Mouse (Mus musculus): ENCODE measurements at regions not wholly inside any gene's neighbourhood (a gene's known extent, or its start where the extent isn't known, plus 50 kb on each side); places are given as distances from the start of the nearest gene placed in this dataset.

DNA sequence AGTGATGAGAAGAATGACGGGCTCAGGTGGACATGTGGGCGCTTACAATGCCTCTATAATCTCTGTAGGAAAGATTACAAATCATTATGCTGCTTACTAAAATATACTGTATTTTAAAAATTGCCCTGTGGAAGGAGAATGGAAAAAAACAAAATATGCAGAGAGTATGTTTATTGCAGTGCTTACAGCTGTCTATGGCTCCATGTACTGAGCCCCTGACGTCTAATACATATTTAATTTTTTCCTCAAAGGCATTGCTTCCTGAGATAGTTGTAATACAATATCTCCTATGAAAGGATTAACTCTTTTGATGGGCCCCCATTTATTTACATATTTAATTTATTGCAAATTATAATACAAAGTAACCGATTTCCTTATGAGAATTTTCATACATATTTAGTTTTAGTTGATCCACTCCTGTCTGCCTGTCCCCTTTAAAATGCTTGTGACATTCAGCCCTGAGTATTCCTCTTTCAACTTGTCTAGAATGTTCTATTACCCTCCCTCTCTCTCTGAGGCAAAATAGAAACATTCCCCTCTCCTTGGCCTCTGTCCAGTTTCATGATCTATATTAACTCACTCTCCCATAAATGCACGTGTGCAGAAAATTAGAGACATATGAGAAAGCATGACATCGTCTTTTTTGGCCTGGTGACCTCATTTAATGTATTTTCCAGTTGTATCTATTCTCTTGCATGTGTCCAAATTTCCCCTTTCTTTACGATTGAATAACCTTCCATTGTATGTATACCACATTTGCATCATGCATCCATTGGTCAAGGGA lies 273.1 kb upstream of the Mmadhc start:
- no peak overlapping the region for H3K4me3 ChIP-seq (replicated peaks)
- H3K9me3 ChIP-seq = no peaks in the 10 kb centered on the region
- H3K27me3 ChIP-seq = no peaks in the 10 kb centered on the region
- H3K4me2 ChIP-seq (replicated peaks) = no peak overlapping the region
- no peaks in the 10 kb centered on the region for H3K36me3 ChIP-seq
- 0 out of 2 replicates have a peak overlapping the region, but pooled peaks have one; percentile 27 for H3K27ac ChIP-seq
- peaks cover 12% of the 10 kb centered on the region for H3K4me1 ChIP-seq (replicated peaks)
- H3K9ac ChIP-seq (replicated peaks) = no peak overlapping the region
- no peak; the same call in 1 of the 2 replicates for ATAC-seq
- 75% methylated on average over 7 of the region's 7 CpGs for WGBS

DNA sequence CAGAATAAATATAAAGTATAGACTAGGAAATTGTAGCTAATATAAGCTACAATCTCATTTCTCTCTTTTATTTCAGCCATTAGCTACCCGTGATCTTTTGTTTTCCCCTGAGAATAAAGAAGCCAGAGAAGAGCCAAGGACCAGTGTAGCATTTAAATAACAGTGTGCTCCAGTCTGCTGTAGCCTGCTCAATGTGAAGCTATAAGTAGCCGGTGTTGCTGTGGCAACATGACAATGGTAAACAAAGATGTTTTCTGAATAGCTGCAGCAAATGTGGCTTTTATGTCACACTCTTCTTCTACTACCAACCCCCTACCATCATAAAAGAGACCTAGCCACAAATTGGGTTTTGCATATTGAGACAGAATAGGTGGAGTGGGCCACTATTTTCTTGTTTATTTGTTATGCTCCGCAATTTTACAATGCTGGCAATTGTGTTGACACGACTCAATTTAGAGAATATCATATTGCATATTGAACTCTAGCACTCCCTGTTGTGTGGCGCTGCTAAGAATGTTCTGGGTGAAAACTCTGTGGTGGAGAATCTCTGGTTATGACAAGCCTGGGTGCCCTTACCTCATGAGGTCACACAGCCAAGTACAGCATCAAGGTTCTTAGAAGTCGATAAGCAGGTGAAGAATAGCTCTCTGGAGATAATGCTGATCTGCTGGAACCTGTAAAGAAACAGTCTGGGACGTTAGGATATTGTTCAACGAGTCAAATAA lies 272.3 kb upstream of the Mmadhc start:
- Histone ChIP-seq H3K9ac (replicated peaks) (no peak overlapping the region), H3K9me3 (no peaks in the 10 kb centered on the region), H3K4me2 (replicated peaks) (no peak overlapping the region), H3K27ac (0 out of 2 replicates have a peak overlapping the region, but pooled peaks have one; percentile 27), H3K4me1 (replicated peaks) (peaks cover 12% of the 10 kb centered on the region), H3K4me3 (replicated peaks) (no peak overlapping the region), H3K36me3 (no peaks in the 10 kb centered on the region), H3K27me3 (no peaks in the 10 kb centered on the region)
- 50% methylated on average over 8 of the region's 8 CpGs for WGBS
- peak; percentile 93 for ATAC-seq

DNA sequence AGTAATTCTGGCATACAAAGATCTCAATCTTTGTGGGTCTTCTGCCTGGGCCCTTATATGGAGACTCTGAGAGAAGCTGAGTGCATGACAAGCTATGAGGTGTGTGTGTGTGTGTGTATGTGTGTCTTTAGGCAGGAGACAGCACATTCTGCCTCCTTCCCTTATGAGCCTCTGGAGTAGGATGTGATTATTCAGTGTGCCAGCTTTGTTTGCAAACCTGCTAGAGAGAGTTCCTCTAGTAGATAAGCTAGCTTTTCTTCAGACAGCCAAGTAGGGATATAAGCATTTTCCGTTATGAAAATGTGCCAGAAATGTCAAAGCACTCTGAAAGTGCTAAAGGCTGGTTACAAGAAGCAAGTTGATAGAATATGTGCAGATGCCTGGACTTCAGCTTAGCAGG lies 270.9 kb upstream of the Mmadhc start:
- no peak for ATAC-seq

DNA sequence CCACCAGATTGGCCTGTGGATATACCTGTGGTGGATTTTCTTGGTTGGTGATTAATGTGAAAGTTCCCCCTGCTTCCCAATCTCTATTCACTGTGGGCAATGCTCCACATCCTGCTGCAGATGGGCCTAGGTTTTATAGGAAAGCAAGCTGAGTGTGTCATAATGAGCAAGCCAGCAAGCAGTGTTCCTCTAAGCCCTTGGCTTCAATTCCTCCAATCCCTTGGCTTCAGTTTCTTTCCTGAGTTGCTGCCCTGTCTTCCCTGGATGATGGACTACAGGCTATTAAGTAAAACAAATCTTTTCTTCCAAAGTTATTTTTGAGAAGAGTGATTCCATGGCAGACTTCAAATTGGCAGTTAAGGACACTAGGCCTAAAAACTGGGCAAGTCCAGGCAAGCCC lies 257.4 kb upstream of the Mmadhc start:
- Histone ChIP-seq H3K27me3 (no peaks in the 10 kb centered on the region), H3K9me3 (no peaks in the 10 kb centered on the region), H3K27ac (0 out of 2 replicates have a peak overlapping the region, but pooled peaks have one; percentile 22), H3K36me3 (no peaks in the 10 kb centered on the region), H3K9ac (replicated peaks) (no peak overlapping the region), H3K4me3 (replicated peaks) (no peak overlapping the region), H3K4me1 (replicated peaks) (peaks cover 5% of the 10 kb centered on the region; the same call in 1 of the 2 replicates), H3K4me2 (replicated peaks) (no peak overlapping the region)
- no peak for ATAC-seq

More for the DNA sequence above, 270.9 kb upstream of the Mmadhc start:
- no peaks in the 10 kb centered on the region for H3K9me3 ChIP-seq
- peaks cover 12% of the 10 kb centered on the region for H3K4me1 ChIP-seq (replicated peaks)
- WGBS = 87% methylated on average over 1 of the region's 1 CpGs
- H3K4me3 ChIP-seq (replicated peaks) = no peak overlapping the region
- H3K4me2 ChIP-seq (replicated peaks) = no peak overlapping the region
- H3K27ac ChIP-seq = no peak overlapping the region
- H3K36me3 ChIP-seq = no peaks in the 10 kb centered on the region
- H3K9ac ChIP-seq (replicated peaks) = no peak overlapping the region
- H3K27me3 ChIP-seq = no peaks in the 10 kb centered on the region

DNA sequence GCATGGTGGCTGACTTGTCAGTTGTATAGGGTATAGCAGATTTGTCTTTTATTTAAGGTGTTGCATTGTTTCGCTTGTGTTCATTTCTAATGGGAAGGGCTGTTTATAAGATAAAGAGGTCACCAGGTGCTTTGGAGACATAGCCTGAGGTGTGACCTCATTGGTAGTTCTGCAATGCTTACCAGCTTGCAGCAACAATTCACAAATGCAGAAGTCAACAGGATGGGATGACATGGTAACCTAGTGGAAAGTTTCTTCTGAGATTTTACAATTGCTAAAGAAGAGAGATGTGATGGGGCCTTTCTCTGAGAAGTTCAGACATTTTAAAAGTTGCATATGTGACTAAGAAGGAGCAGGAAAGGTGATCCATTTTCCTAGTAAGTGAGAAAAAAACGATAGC lies 255.8 kb upstream of the Mmadhc start:
- 92% methylated on average over 2 of the region's 2 CpGs for WGBS
- no peak overlapping the region for H3K4me3 ChIP-seq (replicated peaks)
- no peak overlapping the region for H3K4me2 ChIP-seq (replicated peaks)
- no peak overlapping the region for H3K27ac ChIP-seq
- no peak for ATAC-seq
- H3K9me3 ChIP-seq = no peaks in the 10 kb centered on the region
- H3K9ac ChIP-seq (replicated peaks) = no peak overlapping the region
- no peaks in the 10 kb centered on the region for H3K36me3 ChIP-seq
- H3K4me1 ChIP-seq (replicated peaks) = 0 out of 2 replicates have a peak, but pooled peaks cover 5% of the 10 kb centered on the region
- no peaks in the 10 kb centered on the region for H3K27me3 ChIP-seq

DNA sequence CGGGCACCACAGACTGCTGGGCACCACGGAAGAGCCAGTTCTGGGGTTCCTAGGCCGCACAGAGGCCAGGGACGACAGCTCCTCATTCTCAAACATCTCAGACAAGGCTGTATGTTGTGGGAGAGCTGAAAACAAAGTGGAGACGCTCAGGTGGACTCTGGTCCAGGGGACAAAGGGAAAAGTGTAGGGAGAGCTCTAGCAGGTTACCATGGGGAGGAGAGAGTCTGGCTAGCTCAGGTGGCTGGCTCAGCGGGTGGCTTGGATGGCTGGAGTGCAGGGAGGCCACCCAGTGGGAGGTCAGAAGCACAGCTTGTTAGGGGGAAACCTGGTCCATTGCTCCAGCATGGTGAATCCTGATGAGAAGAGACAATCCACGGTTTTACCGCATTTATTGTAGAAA lies 253.3 kb upstream of the Mmadhc start:
- 0 out of 2 replicates have a peak, but pooled peaks cover 5% of the 10 kb centered on the region for H3K4me1 ChIP-seq (replicated peaks)
- no peaks in the 10 kb centered on the region for H3K36me3 ChIP-seq
- H3K4me2 ChIP-seq (replicated peaks) = no peak overlapping the region
- H3K9me3 ChIP-seq = no peaks in the 10 kb centered on the region
- no peak overlapping the region for H3K27ac ChIP-seq
- no peak overlapping the region for H3K4me3 ChIP-seq (replicated peaks)
- no peak overlapping the region for H3K9ac ChIP-seq (replicated peaks)
- WGBS = 70% methylated on average over 8 of the region's 8 CpGs
- ATAC-seq = no peak
- H3K27me3 ChIP-seq = no peaks in the 10 kb centered on the region

DNA sequence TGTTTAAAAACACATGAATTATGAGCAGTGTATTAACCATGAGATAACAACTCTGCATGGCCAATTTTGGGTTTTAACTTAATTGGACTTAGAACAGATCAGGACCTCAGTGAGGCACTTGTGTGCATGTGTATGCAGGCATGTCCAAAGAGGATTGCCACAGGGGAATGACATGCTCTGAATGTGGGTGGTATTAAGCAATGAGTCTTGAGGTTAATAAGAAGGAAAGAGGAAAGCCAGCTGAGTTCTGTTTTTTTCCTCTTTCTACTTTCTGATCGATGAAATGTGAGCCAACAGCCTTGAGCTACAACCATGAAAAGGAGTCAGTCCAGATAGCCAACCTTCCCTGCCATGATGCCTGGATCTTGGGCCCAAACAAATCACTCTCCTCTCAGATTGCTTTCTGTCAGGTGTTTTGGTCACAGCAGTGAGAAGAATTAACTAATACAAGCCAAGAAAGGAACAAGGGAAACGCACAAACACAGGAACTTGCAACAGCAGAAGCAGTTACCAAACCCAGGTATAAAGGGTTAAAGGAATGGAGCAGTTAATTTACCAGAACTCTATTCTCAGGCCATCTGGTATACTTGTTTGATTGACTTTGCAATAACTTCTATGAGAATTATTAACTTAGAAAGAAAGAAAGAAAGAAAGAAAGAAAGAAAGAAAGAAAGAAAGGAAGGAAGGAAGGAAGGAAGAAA lies 243.3 kb upstream of the Mmadhc start:
- Histone ChIP-seq H3K4me3 (replicated peaks) (no peak overlapping the region), H3K9me3 (no peaks in the 10 kb centered on the region), H3K36me3 (no peaks in the 10 kb centered on the region), H3K4me2 (replicated peaks) (no peak overlapping the region), H3K27me3 (no peaks in the 10 kb centered on the region), H3K27ac (no peak overlapping the region), H3K9ac (replicated peaks) (no peak overlapping the region), H3K4me1 (replicated peaks) (no peaks in the 10 kb centered on the region)
- no peak for ATAC-seq
- WGBS = 87% methylated on average over 2 of the region's 2 CpGs

DNA sequence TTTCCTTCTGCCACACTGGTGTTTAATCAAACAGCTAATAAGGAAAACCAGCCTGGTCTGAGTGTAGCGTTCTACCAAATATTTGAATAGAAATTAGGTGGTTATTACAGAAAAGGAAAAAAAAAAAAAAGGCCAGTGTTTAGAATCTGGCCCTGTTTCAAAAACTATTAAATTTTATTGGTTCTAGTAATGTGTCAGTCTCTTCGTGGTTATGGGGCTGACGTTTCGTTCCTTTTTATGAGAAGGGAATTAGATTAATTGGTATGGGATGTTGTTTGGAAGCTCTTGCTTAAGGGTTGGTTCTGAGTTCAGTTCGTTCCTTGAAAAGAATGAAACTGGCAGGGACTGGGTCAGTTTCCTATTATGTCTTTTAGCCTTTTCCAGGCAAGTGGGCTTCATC lies 241.5 kb upstream of the Mmadhc start:
- ATAC-seq = no peak
- Histone ChIP-seq H3K27me3 (no peaks in the 10 kb centered on the region), H3K4me3 (replicated peaks) (no peak overlapping the region), H3K9ac (replicated peaks) (no peak overlapping the region), H3K4me1 (replicated peaks) (no peaks in the 10 kb centered on the region), H3K36me3 (no peaks in the 10 kb centered on the region), H3K9me3 (no peaks in the 10 kb centered on the region), H3K4me2 (replicated peaks) (no peak overlapping the region), H3K27ac (no peak overlapping the region)
- 82% methylated on average over 5 of the region's 5 CpGs for WGBS

DNA sequence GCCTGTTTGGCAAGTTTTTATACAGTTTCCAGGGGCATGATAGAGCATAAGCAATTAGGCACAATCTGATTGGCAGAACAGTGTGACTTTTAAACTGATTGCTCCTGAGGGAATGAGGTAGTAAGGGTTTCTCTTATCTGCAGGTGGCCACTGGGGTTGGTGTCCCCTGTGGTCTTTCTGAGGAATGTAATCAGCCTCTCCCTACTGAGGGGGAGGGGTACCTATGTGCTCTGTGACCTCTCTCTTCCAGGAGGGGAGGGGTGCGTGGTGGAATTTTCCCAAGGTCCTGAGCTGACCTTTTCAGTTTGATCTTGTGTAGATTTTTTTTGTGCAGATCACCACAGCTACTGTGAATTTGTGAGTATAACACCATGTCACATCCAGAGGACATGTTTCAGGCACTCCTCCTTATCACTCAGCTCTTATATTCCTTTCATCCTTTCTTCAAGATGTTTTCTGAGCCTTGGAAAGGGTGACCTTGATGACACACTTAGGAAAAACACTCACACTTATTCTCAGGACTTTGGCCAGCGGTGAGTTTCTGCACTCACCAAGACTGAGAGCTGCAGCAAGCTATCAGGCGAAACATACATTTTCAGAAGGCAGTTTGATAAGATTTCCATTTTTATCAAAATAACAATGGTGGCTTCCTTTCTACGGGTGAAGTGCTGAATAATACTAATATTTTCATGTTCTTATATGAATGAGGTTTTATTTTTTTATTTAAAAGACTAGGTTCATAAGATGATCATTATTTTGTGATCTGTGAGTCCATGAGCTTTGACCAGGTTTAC lies 238.7 kb upstream of the Mmadhc start:
- 90% methylated on average over 4 of the region's 4 CpGs for WGBS
- no peaks in the 10 kb centered on the region for H3K4me1 ChIP-seq (replicated peaks)
- H3K27ac ChIP-seq = no peak overlapping the region
- no peak overlapping the region for H3K9ac ChIP-seq (replicated peaks)
- no peak overlapping the region for H3K4me2 ChIP-seq (replicated peaks)
- no peak for ATAC-seq
- no peaks in the 10 kb centered on the region for H3K9me3 ChIP-seq
- H3K4me3 ChIP-seq (replicated peaks) = no peak overlapping the region
- H3K27me3 ChIP-seq = no peaks in the 10 kb centered on the region
- H3K36me3 ChIP-seq = no peaks in the 10 kb centered on the region

DNA sequence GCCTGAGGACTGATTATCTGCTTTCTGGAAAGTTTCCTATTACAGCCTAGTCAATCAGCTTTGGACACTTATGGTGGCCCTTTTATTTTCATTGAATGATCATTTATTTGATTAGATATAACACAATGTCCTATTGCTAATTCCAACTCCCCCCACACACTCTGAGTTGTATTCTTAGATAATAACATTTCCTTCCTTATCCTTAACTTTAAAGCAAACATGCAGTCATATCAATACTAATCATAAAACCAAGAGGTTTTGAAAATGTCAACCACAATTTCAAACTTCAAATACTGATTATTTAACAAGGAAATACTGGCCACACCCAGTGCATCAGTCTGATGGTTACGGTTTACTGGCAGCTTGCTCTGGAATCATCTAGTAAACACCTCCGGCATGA lies 237.1 kb upstream of the Mmadhc start:
- H3K27me3 ChIP-seq = no peaks in the 10 kb centered on the region
- no peak overlapping the region for H3K27ac ChIP-seq
- no peak overlapping the region for H3K9ac ChIP-seq (replicated peaks)
- H3K9me3 ChIP-seq = no peaks in the 10 kb centered on the region
- H3K4me3 ChIP-seq (replicated peaks) = no peak overlapping the region
- H3K4me1 ChIP-seq (replicated peaks) = no peaks in the 10 kb centered on the region
- WGBS = 96% methylated on average over 2 of the region's 2 CpGs
- H3K36me3 ChIP-seq = no peaks in the 10 kb centered on the region
- no peak overlapping the region for H3K4me2 ChIP-seq (replicated peaks)
- ATAC-seq = no peak

DNA sequence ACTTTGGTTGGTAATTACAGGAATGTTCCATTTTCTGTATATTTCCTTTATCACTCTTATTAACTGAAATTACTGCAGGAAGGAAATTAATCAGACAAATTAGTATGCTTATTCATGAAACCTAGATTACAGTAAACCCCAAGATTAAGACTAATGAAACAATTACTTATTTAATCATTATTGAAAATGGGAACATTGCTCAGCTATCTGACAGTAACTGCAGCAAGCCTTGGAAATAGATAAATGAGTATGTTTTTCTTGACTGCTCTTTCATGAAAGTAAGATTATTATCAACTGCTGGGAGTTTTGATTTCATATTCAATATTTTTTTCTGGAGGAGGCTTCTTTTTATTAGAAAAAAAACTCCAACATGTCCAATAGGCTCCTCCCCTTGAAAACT lies 230.8 kb upstream of the Mmadhc start:
- Histone ChIP-seq H3K36me3 (no peaks in the 10 kb centered on the region), H3K4me1 (replicated peaks) (no peaks in the 10 kb centered on the region), H3K9me3 (no peaks in the 10 kb centered on the region), H3K4me2 (replicated peaks) (no peak overlapping the region), H3K27ac (no peak overlapping the region), H3K27me3 (no peaks in the 10 kb centered on the region), H3K9ac (replicated peaks) (no peak overlapping the region), H3K4me3 (replicated peaks) (no peak overlapping the region)
- ATAC-seq = no peak

Measured in midbrain, embryonic 13.5 days (tissue).